Mouse (Mus musculus) forebrain, postnatal 0 days (tissue): ENCODE data around the gene Slc6a1. TPM values are rescaled to one million over a fixed set of nuclear protein-coding genes. Genes with fewer than 3 reads are reported as not detected.
A peak's percentile ranks its signal among the peaks of the same experiment; 100 is the strongest.

Experiments used
- ATAC-seq: fragments of 200-750 bp; cut with Nextera tagmentation; 2 replicates; pipeline ENCODE4 v1.8.0; 2017; ENCODE audit warnings: mild to moderate bottlenecking, moderate library complexity
- DNase-seq: peaks from one replicate; pipeline ENCODE4 v3.0.0-alpha.2; 2015
- H3K27ac ChIP-seq: fragments of 300-500 bp; sonication (generic); 2 replicates; pipeline ENCODE4 v1.5.1; 2014; ENCODE audit warnings: low read depth, mild to moderate bottlenecking, antibody characterized with exemption, low read length, moderate library complexity, mixed read lengths
- H3K27me3 ChIP-seq: fragments of 300-500 bp; sonication (generic); 2 replicates; pipeline ENCODE4 v1.6.1; 2014; ENCODE audit warnings: mild to moderate bottlenecking, low read length, mixed read lengths; ENCODE audit not compliant: insufficient read depth
- H3K36me3 ChIP-seq: fragments of 300-500 bp; sonication (generic); 2 replicates; pipeline ENCODE4 v1.6.1; 2014; ENCODE audit warnings: mild to moderate bottlenecking, moderate library complexity; ENCODE audit not compliant: insufficient read depth
- H3K4me1 ChIP-seq: fragments of 300-500 bp; sonication (generic); 2 replicates; pipeline ENCODE4 v1.6.1; 2014; ENCODE audit warnings: antibody characterized with exemption; ENCODE audit not compliant: insufficient read depth
- H3K4me2 ChIP-seq: fragments of 300-500 bp; sonication (generic); 2 replicates; pipeline ENCODE4 v1.6.1; 2014; ENCODE audit warnings: low read depth, mild to moderate bottlenecking, moderate library complexity
- H3K4me3 ChIP-seq: fragments of 300-500 bp; sonication (generic); 2 replicates; pipeline ENCODE4 v1.5.1; 2014; ENCODE audit warnings: low read depth, low read length, mixed read lengths
- H3K9ac ChIP-seq: fragments of 300-500 bp; sonication (generic); 2 replicates; pipeline ENCODE4 v1.6.1; 2014; ENCODE audit warnings: mild to moderate bottlenecking
- H3K9me3 ChIP-seq: fragments of 300-500 bp; sonication (generic); 2 replicates; pipeline ENCODE4 v1.6.1; 2016; ENCODE audit warnings: low read length
- CTCF ChIP-seq: sonication (generic); IDR thresholded peaks from 2 replicates; pipeline ENCODE4 v1.5.1; 2016; ENCODE audit warnings: antibody characterized with exemption, control low read depth, low read depth
- WGBS: fragments of 180-500 bp; shearing (Covaris S2); extraction: QIAGEN DNeasy Blood & Tissue Kit; methylation state at CpG from one replicate; pipeline ENCODE4 v1.1.7; 2014; 5-methylcytosine and 5-hydroxymethylcytosine counted together
- polyA plus RNA-seq: library from polyadenylated mRNA; unstranded; fragments of >200 nt; fragmentation: Nextera tagmentation; extraction: Ambion mirVana; gene quantifications from 2 replicates; pipeline ENCODE4 v1.2.1, GENCODE M21; 2015
- total RNA-seq: library from RNA; depleted of rRNA; stranded (reverse); fragments of >200 nt; gene quantifications from 2 replicates; pipeline ENCODE4 v1.2.3, GENCODE M21; 2014

The Slc6a1 gene
- total and polyA plus RNA-seq, 2 experiments from 2014 or later: 152 to 302 TPM

DNA sequence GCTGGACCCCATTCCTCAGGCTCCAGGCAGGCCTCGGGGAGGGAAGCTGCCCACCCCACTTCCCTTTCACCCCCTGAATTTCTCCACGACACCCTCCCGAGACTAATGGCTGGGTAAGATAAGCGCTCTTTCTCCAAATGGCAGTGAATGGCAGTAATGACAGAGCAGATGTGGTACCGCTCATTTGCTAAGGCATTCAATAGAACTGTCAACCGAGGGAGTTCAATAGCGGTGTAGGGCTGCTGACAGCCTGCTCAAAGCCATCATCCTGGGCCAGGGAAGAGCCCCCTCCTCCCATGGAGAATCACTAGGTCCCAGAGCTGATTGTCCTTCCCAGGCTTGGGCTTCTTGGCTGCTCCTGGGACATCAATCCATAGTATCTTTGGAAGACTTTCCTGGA is 6.7 kb downstream of the Slc6a1 start:
- ATAC-seq (peak; percentile 81), DNase-seq (peak; percentile 68)
- TF ChIP-seq CTCF: no peak
- H3K4me1 ChIP-seq: peaks cover 73% of the 10 kb centered on the region
- H3K36me3 ChIP-seq: no peaks in the 10 kb centered on the region
- WGBS: 8% methylated on average over 7 of the region's 7 CpGs
- H3K4me2 ChIP-seq: peak overlapping the region; percentile 23; the same call in 1 of the 2 replicates
- no peaks in the 10 kb centered on the region for H3K27me3 ChIP-seq
- no peak overlapping the region; the same call in 1 of the 2 replicates for H3K9ac ChIP-seq
- peak overlapping the region; percentile 87 for H3K27ac ChIP-seq
- H3K4me3 ChIP-seq: no peak overlapping the region
- no peaks in the 10 kb centered on the region for H3K9me3 ChIP-seq

DNA sequence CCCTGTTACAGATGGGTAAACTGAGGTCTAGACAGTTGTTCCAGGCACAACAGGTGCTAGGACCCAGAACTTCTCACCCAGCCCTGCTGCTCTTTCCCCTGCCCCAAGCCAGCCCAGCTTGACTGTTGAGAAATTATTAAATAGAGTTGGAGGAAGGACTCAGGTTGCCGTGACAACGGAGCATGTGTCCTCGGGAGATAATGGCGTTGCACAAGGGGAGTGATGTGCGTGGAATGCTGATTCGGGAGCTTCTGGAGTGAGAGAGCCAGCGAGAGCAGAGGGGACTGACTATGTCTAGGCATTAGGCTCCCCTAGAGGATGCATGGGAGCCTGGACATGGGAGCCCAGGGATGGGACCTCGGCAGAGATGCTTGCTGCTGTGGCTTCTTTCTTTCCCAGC is 7.7 kb downstream of the Slc6a1 start:
- no peaks in the 10 kb centered on the region for H3K27me3 ChIP-seq
- H3K9me3 ChIP-seq: no peaks in the 10 kb centered on the region
- H3K36me3 ChIP-seq: no peaks in the 10 kb centered on the region
- DNase-seq: peak; percentile 87
- peak; percentile 82 for ATAC-seq
- peak overlapping the region; percentile 87 for H3K27ac ChIP-seq
- peak; percentile 23 for TF ChIP-seq CTCF
- 8% methylated on average over 8 of the region's 8 CpGs for WGBS
- peak overlapping the region; percentile 27 for H3K4me2 ChIP-seq
- H3K9ac ChIP-seq: peak overlapping the region; percentile 35
- no peak overlapping the region for H3K4me3 ChIP-seq
- H3K4me1 ChIP-seq: peaks cover 72% of the 10 kb centered on the region

DNA sequence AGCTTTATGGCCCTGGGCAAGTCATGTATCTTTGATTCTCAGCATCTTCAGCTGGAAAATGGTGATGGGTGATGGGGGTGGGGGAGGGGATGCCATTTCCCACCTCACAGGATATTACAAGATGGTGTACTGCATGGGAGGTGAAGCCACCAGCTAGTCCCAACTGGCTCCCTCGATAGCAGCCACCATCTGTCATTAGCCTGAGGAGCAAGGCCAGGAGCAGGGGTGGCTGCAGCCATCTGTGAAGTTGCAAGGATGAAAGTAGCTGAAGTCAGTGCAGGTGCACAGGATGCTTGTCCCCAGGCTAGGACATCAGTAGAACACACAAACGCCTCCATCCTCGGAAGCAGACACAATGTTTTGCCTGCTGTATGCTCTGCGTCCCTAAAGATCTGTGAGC is 8.5 kb downstream of the Slc6a1 start:
- no peak for DNase-seq
- Histone ChIP-seq H3K36me3 (no peaks in the 10 kb centered on the region), H3K4me3 (no peak overlapping the region), H3K4me1 (peaks cover 66% of the 10 kb centered on the region), H3K4me2 (peak overlapping the region; percentile 13; the same call in 1 of the 2 replicates), H3K27ac (peak overlapping the region; percentile 87), H3K9me3 (no peaks in the 10 kb centered on the region), H3K9ac (no peak overlapping the region; the same call in 1 of the 2 replicates), H3K27me3 (no peaks in the 10 kb centered on the region)
- TF ChIP-seq CTCF: no peak
- WGBS: 26% methylated on average over 4 of the region's 4 CpGs
- ATAC-seq: no peak

- H3K36me3 ChIP-seq: no peaks in the 10 kb centered on the region
- ATAC-seq (no peak), DNase-seq (peak; percentile 59)
- WGBS: 21% methylated on average over 5 of the region's 5 CpGs
- H3K4me1 ChIP-seq: peaks cover 65% of the 10 kb centered on the region
- H3K4me3 ChIP-seq: no peak overlapping the region
- H3K27ac ChIP-seq: peak overlapping the region; percentile 87
- H3K9ac ChIP-seq: no peak overlapping the region; the same call in 1 of the 2 replicates
- H3K27me3 ChIP-seq: no peaks in the 10 kb centered on the region
- no peak overlapping the region for H3K4me2 ChIP-seq
- no peaks in the 10 kb centered on the region for H3K9me3 ChIP-seq
- no peak for TF ChIP-seq CTCF
These were observed 9.0 kb downstream of the Slc6a1 start for GRCm38 (mm10) chr6:114291396-114291795.

DNA sequence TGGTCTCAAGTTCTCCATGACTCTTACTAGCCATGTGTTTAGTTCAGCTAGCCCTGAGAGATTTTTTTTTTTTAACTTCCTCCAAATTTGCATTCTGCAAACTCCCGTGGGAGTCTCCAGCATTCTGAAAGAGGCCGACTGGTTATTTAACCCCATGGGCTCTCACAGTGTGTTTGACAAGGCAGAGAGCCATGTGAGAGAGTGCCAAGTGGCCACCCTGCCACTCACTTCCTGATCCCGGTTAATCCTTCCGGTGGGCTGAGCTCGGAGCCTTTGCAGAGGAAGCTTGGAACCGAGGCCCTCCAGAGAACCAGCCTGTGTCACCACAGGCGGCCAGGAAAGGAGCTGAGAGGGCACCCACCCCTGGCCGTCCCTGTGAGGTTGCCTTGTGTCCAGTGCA is 11.1 kb downstream of the Slc6a1 start:
- Histone ChIP-seq H3K9me3 (no peaks in the 10 kb centered on the region), H3K4me1 (peaks cover 76% of the 10 kb centered on the region), H3K27me3 (no peaks in the 10 kb centered on the region), H3K36me3 (no peaks in the 10 kb centered on the region), H3K9ac (no peak overlapping the region), H3K4me3 (no peak overlapping the region), H3K4me2 (no peak overlapping the region), H3K27ac (peak overlapping the region; percentile 55)
- WGBS: 20% methylated on average over 8 of the region's 8 CpGs
- TF ChIP-seq CTCF: no peak
- DNase-seq (no peak), ATAC-seq (no peak; the same call in 1 of the 2 replicates)

GRCm38 (mm10) chr6:114295086-114295485 is 12.7 kb downstream of the Slc6a1 start:
- peaks cover 62% of the 10 kb centered on the region for H3K4me1 ChIP-seq
- DNase-seq (no peak), ATAC-seq (no peak)
- no peaks in the 10 kb centered on the region for H3K9me3 ChIP-seq
- no peak for TF ChIP-seq CTCF
- WGBS: 48% methylated on average over 4 of the region's 4 CpGs
- no peaks in the 10 kb centered on the region for H3K36me3 ChIP-seq
- peak overlapping the region; percentile 35; the same call in 1 of the 2 replicates for H3K27ac ChIP-seq
- H3K27me3 ChIP-seq: no peaks in the 10 kb centered on the region
- no peak overlapping the region for H3K4me2 ChIP-seq
- H3K4me3 ChIP-seq: no peak overlapping the region
- no peak overlapping the region for H3K9ac ChIP-seq

DNA sequence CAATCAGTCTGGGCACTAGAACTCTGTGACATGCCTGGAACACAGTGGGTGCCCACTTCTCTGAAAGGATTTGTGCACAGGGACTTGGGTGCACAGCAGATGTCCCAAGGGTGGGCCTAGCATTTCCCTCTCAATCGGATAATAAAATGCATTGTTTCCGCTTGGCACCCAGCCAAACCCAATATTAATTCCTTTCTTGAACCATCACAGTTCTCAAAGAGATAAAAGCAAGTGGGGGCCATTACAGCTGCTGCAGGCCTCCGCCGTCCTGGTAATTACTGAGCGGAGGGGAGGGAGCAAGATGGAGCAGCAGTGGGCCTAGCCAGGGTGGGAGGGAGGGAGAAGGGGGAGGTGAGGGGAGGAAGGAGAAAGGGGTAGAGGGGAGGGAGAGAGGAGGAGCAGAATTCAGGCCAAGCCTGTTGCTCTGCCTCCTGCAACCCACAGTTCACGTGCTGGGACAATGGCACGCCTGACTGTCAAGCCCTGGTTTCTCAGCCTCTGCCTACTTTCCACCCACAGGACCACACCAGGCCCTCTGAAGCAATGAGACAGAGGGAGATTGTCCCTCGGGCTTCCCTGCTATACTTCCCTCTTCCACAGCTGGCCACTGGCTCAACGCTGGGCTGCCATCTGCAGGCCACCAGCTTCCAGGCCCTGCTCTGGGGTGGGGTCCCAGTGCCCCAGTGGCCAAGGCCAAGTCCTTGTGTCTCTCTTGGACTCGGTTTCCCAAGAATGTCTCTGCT is 15.0 kb downstream of the Slc6a1 start:
- 0 out of 2 replicates have a peak, but pooled peaks have one; percentile 38 for TF ChIP-seq CTCF
- Histone ChIP-seq H3K4me1 (peaks cover 41% of the 10 kb centered on the region), H3K4me2 (no peak overlapping the region), H3K4me3 (no peak overlapping the region), H3K9me3 (no peaks in the 10 kb centered on the region), H3K27me3 (no peaks in the 10 kb centered on the region), H3K9ac (0 out of 2 replicates have a peak overlapping the region, but pooled peaks have one; percentile 14), H3K36me3 (peaks cover 16% of the 10 kb centered on the region), H3K27ac (peak overlapping the region; percentile 77)
- 28% methylated on average over 10 of the region's 10 CpGs for WGBS
- DNase-seq (peak; percentile 74), ATAC-seq (peak; percentile 86)
